In the genomic region with DNA sequence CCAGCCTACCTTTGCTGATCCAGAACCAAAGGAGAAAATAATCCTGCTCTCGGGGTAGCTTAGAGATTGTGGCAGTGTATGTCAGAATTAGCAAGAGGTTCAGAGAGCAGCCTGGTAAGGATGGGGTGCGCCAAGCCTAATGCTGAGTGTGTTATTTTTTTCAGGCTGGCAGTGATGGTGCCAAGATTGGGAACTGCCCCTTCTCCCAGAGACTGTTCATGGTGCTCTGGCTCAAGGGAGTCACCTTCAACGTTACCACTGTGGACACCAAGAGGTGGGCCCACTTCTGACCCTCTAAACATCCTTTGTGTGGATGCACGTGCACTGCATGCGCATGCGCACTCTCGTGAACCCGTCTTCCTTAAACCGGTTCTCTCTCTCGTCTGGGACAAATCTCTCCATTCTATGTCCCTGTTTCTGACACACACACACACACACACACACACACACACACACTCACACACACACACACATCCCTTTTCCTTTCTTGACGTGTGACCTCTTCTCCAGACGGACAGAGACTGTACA, we compare ENCODE assay signal across 8 mouse cellular contexts. TPM values are rescaled to one million over a fixed set of nuclear protein-coding genes. Genes with fewer than 3 reads are reported as not detected.
DNase-seq lines count a peak whose midpoint lies in the region; ATAC-seq lines count a peak whose summit lies in the region.

No protein-coding gene starts in this region.

- peak; percentile 31 for DNase-seq in cerebellum, adult 11-12 months
- DNase-seq in cerebellum, adult 9-10 months: no peak
- peak; percentile 30 for DNase-seq in neural tube, embryonic 11.5 days (ENCODE audit: low spot score)
- no peak for DNase-seq in neural tube, embryonic 10.5 days (ENCODE audit: extremely low spot score, low spot score)
- DNase-seq in liver, embryonic 11.5 days (ENCODE audit: low spot score): no peak
- DNase-seq in adrenal gland, adult (ENCODE audit: inconsistent age in 2 of 2, low spot score in 1 of 2): no peak
- DNase-seq in retina, postnatal 1 day: no peak

- 90% methylated on average over 12 of the region's 12 CpGs for WGBS in neural tube, embryonic 11.5 days
- WGBS in liver, embryonic 11.5 days: 77% methylated on average over 12 of the region's 12 CpGs

- H3K4me2 ChIP-seq in neural tube, embryonic 11.5 days (ENCODE audit: low read depth): peak overlapping the region; percentile 88
- peak overlapping the region; percentile 99 for H3K4me2 ChIP-seq in liver, embryonic 11.5 days

- peak overlapping the region; percentile 89 for H3K9ac ChIP-seq in neural tube, embryonic 11.5 days (ENCODE audit: low read length)
- peak overlapping the region; percentile 86 for H3K9ac ChIP-seq in liver, embryonic 11.5 days (ENCODE audit: low read depth, low read length)

- H3K36me3 ChIP-seq in neural tube, embryonic 11.5 days (ENCODE audit: control insufficient read depth, insufficient read depth, low read length): peaks cover 22% of the 10 kb centered on the region
- H3K36me3 ChIP-seq in liver, embryonic 11.5 days (ENCODE audit: control insufficient read depth, insufficient read depth, low read length): peaks cover 37% of the 10 kb centered on the region

- H3K27me3 ChIP-seq in neural tube, embryonic 11.5 days (ENCODE audit: control insufficient read depth, insufficient read depth, low read length): no peaks in the 10 kb centered on the region
- no peaks in the 10 kb centered on the region for H3K27me3 ChIP-seq in liver, embryonic 11.5 days (replicated peaks; ENCODE audit: control insufficient read depth, insufficient read depth, low read length)

- no peak for ATAC-seq in neural tube, embryonic 11.5 days (ENCODE audit: insufficient read depth, low FRiP score, low TSS enrichment)
- no peak for ATAC-seq in liver, embryonic 11.5 days (replicated peaks; ENCODE audit: low FRiP score)
- ATAC-seq in frontal cortex, adult (ENCODE audit: low TSS enrichment): no peak

- no peaks in the 10 kb centered on the region for H3K9me3 ChIP-seq in neural tube, embryonic 11.5 days (ENCODE audit: control insufficient read depth, low read length)
- no peaks in the 10 kb centered on the region for H3K9me3 ChIP-seq in liver, embryonic 11.5 days (ENCODE audit: control insufficient read depth, low read length)

- peaks cover 17% of the 10 kb centered on the region for H3K4me1 ChIP-seq in neural tube, embryonic 11.5 days (ENCODE audit: control insufficient read depth, insufficient read depth, low read length)
- H3K4me1 ChIP-seq in liver, embryonic 11.5 days (replicated peaks; ENCODE audit: control insufficient read depth, insufficient read depth, low read length): peaks cover 46% of the 10 kb centered on the region

- peak overlapping the region; percentile 93 for H3K27ac ChIP-seq in neural tube, embryonic 11.5 days (ENCODE audit: low read depth, low read length)
- H3K27ac ChIP-seq in liver, embryonic 11.5 days (ENCODE audit: low read depth, low read length): peak overlapping the region; percentile 87; the same call in 1 of the 2 replicates

- peak overlapping the region; percentile 67 for H3K4me3 ChIP-seq in neural tube, embryonic 11.5 days (ENCODE audit: low read depth, low read length)
- H3K4me3 ChIP-seq in liver, embryonic 11.5 days (ENCODE audit: low read depth, low read length): peak overlapping the region; percentile 81

RNA-seq across cellular contexts. Expression of a gene that starts 2.6 kb away (rescaled TPM):
- 82.8 and 89.7 TPM in 2 replicates for polyA plus RNA-seq in neural tube, embryonic 11.5 days (2014; fragmentation: Nextera tagmentation; extraction: Ambion mirVana)
- polyA plus RNA-seq in liver, embryonic 11.5 days (2014; fragmentation: Nextera tagmentation; extraction: Ambion mirVana): 118 and 134 TPM in 2 replicates

RNA-seq across cellular contexts. Expression of a gene that starts 5.8 kb away (rescaled TPM):
- 4.1 and 6.2 TPM in 2 replicates for polyA plus RNA-seq in neural tube, embryonic 11.5 days (2014; fragmentation: Nextera tagmentation; extraction: Ambion mirVana)
- 3.8 and 4.7 TPM in 2 replicates for polyA plus RNA-seq in liver, embryonic 11.5 days (2014; fragmentation: Nextera tagmentation; extraction: Ambion mirVana)

RNA-seq across cellular contexts. Expression of a gene that starts 6.5 kb away (rescaled TPM):
- polyA plus RNA-seq in neural tube, embryonic 11.5 days (2014; fragmentation: Nextera tagmentation; extraction: Ambion mirVana): 638 and 659 TPM in 2 replicates
- 124 and 132 TPM in 2 replicates for polyA plus RNA-seq in liver, embryonic 11.5 days (2014; fragmentation: Nextera tagmentation; extraction: Ambion mirVana)

RNA-seq across cellular contexts. Expression of a gene that starts 12.9 kb away (rescaled TPM):
- 0.43 TPM in 1 of 2 replicates, not detected in the other for polyA plus RNA-seq in neural tube, embryonic 11.5 days (2014; fragmentation: Nextera tagmentation; extraction: Ambion mirVana)
- 0.34 and 1.8 TPM in 2 replicates for polyA plus RNA-seq in liver, embryonic 11.5 days (2014; fragmentation: Nextera tagmentation; extraction: Ambion mirVana)

RNA-seq across cellular contexts. Expression of a gene that starts 13.6 kb away (rescaled TPM):
- 1.5 and 2.0 TPM in 2 replicates for polyA plus RNA-seq in neural tube, embryonic 11.5 days (2014; fragmentation: Nextera tagmentation; extraction: Ambion mirVana)
- polyA plus RNA-seq in liver, embryonic 11.5 days (2014; fragmentation: Nextera tagmentation; extraction: Ambion mirVana): 8.4 and 11.2 TPM in 2 replicates

Comparison
In these comparisons a context has a peak if more than half of its experiments do, and no peak if none do; other contexts are left out.
1. DNase-seq: peak in cerebellum, adult 11-12 months (single experiment) and neural tube, embryonic 11.5 days (single experiment); none in cerebellum, adult 9-10 months (single experiment), neural tube, embryonic 10.5 days (single experiment), liver, embryonic 11.5 days (single experiment), adrenal gland, adult (0 of 2) and retina, postnatal 1 day (single experiment).